Mouse (Mus musculus): ENCODE data around the gene Man2b2.

The Man2b2 gene

DNA sequence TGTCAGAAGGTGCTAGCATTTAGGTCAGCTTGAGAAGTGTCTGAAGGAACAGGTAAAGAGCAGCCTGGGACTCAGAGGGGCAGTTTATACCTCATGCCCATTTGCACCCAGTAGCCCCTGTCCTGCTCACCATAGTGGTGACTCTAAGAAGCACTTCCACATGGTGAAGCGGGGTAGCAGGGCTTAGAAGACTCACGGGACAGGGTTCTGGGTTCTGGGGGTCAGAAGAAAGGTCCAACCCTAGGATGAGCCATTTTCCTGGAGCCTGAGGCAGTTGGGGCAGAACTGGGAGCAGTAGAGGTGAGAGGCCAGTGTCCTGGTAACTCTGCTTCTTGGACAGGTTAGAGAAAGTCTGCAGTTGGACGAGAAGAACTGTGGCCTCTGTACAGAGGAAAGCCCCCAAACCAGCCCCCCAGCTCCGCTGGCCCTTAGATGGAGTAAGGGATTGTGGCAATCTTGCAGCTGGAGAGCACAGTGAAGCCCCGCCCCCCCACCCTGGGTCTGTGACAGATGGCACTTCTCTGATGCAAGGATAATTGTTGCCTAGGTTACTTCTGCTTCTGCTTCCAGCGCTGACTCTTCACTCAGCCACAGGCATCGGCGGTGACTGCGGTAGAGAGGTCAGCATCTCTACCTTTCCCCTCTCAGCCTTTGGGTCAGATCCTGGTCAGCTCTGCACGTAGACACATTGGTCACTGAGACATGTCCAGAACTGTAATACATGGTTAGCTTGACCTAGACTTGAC is 63.3 kb downstream of the Man2b2 start:
- DNase-seq (ENCODE audit: low spot score), result no peak

DNA sequence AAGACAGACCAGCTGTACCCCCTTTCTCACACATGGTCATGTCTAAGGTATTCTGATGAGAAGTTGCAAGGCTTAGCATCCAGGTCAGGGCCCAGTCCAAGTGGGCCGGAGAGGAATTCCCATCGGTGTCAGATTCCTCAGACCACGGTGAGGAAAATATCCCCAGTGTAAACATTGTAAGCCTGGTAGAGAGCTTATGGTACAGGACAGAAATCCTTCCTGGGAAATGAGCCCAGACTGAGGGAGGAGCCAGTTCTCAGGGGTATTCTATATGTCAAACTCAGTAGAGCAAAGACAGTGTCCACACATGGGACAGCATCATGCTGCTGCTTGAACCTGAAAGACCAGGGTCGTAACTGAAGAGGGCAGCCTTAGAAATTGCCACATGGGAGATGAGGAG is 70.6 kb downstream of the Man2b2 start:
- no peak for DNase-seq (ENCODE audit: low spot score)

- DNase-seq (ENCODE audit: low spot score), result no peak
Measured at GRCm38 (mm10) chr5:36757033-36757432, 73.4 kb downstream of the Man2b2 start.
